Mouse (Mus musculus) kidney, adult 2 months (tissue): Measurements from ENCODE around the gene Ntm.
A peak's percentile ranks its signal among the peaks of the same experiment; 100 is the strongest.

Source experiments
- CTCF ChIP-seq: fragments of 200-500 bp; conservative IDR thresholded peaks from 2 replicates; pipeline ENCODE4 v1.5.1; 2011; ENCODE audit warnings: low read depth, mild to moderate bottlenecking, control low read depth, low read length, moderate library complexity, mixed read lengths; ENCODE audit not compliant: insufficient read depth, insufficient read length
- POLR2A ChIP-seq: fragments of 200-500 bp; IDR thresholded peaks from one replicate; pipeline ENCODE4 v1.6.1; 2011; ENCODE audit warnings: low read depth, low read length, control low read depth

DNA sequence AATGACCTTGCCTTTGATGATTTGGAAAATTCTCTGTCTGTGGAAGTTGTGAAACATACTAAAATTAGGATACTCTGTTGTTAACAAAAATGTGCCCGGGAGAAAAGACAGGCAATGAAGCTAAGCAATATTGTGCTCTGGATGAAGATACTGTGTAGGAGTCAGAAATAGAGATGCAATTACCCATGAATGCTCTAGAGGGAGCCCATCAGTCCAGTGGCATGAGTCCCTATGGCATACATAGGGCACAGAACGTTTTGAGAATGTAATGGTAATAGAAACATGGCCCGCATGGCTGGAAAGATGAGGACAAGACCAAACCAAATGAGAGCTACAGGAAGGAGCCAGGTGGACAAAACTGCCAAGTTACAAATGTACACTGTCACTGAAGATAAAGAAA, 712.1 kb downstream of the Ntm start:
- 0 out of 2 replicates have a peak, but pooled peaks have one; percentile 5 for TF ChIP-seq CTCF
- no peak for TF ChIP-seq POLR2A
